ENCODE assay signal across 25 mouse cellular contexts in genomic region chr8:66690402-66690801, GRCm38 (mm10). TPM values are rescaled to one million over a fixed set of nuclear protein-coding genes. Genes with fewer than 3 reads are reported as not detected.
DNase-seq lines count a peak whose midpoint lies in the region; ATAC-seq lines count a peak whose summit lies in the region.
"Had no signal": no experiment of that assay in that cellular context is flagged by ENCODE, and none has a peak within 500 bp of the region (broad histone marks: within the 10 kb centered on the region; RNA-seq: fewer than 3 reads in every experiment).

No protein-coding gene starts in this region.

- no peak overlapping the region for H3K4me3 ChIP-seq in midbrain, embryonic 14.5 days (replicated peaks; ENCODE audit: low read depth, low read length)
- no peak overlapping the region for H3K4me3 ChIP-seq in midbrain, embryonic 16.5 days (ENCODE audit: low read depth, low read length)
- H3K4me3 ChIP-seq in neural tube, embryonic 12.5 days = no peak overlapping the region
- H3K4me3 ChIP-seq in neural tube, embryonic 14.5 days (ENCODE audit: low read depth, low read length) = no peak overlapping the region
- H3K4me3 ChIP-seq in forebrain, embryonic 11.5 days (ENCODE audit: low read depth, low read length) = no peak overlapping the region
- H3K4me3 ChIP-seq: embryonic facial prominence, embryonic 13.5 days; embryonic facial prominence, embryonic 15.5 days; erythroblast, embryonic 14.5 days; forebrain, embryonic 10.5 days; forebrain, embryonic 13.5 days; forebrain, embryonic 15.5 days had no signal

- H3K4me2 ChIP-seq in midbrain, embryonic 14.5 days (ENCODE audit: low read length) = no peak overlapping the region
- H3K4me2 ChIP-seq in midbrain, embryonic 16.5 days (ENCODE audit: low read length) = no peak overlapping the region
- H3K4me2 ChIP-seq in neural tube, embryonic 12.5 days (replicated peaks) = no peak overlapping the region
- H3K4me2 ChIP-seq in neural tube, embryonic 14.5 days (ENCODE audit: low read depth, low read length) = no peak overlapping the region
- no peak overlapping the region for H3K4me2 ChIP-seq in forebrain, embryonic 11.5 days (ENCODE audit: low read depth, low read length, severe bottlenecking)
- H3K4me2 ChIP-seq: embryonic facial prominence, embryonic 13.5 days; embryonic facial prominence, embryonic 15.5 days; forebrain, embryonic 13.5 days; forebrain, embryonic 15.5 days had no signal

- H3K9ac ChIP-seq in midbrain, embryonic 14.5 days (replicated peaks; ENCODE audit: low read length) = no peak overlapping the region
- H3K9ac ChIP-seq in midbrain, embryonic 16.5 days (ENCODE audit: low read depth, low read length) = no peak overlapping the region
- H3K9ac ChIP-seq in neural tube, embryonic 12.5 days = no peak overlapping the region
- H3K9ac ChIP-seq in neural tube, embryonic 14.5 days (replicated peaks; ENCODE audit: low read depth, low read length) = no peak overlapping the region
- H3K9ac ChIP-seq in forebrain, embryonic 11.5 days (ENCODE audit: low read length) = no peak overlapping the region
- H3K9ac ChIP-seq: embryonic facial prominence, embryonic 13.5 days; embryonic facial prominence, embryonic 15.5 days; forebrain, embryonic 13.5 days; forebrain, embryonic 15.5 days had no signal

- H3K36me3 ChIP-seq in midbrain, embryonic 14.5 days (ENCODE audit: control insufficient read depth, insufficient read depth, low read length) = no peaks in the 10 kb centered on the region
- no peaks in the 10 kb centered on the region for H3K36me3 ChIP-seq in midbrain, embryonic 16.5 days (ENCODE audit: control insufficient read depth, insufficient read depth, low read length)
- H3K36me3 ChIP-seq in neural tube, embryonic 12.5 days = no peaks in the 10 kb centered on the region
- no peaks in the 10 kb centered on the region for H3K36me3 ChIP-seq in neural tube, embryonic 14.5 days (ENCODE audit: control insufficient read depth, insufficient read depth, low read length)
- no peaks in the 10 kb centered on the region for H3K36me3 ChIP-seq in forebrain, embryonic 11.5 days (ENCODE audit: control insufficient read depth, insufficient read depth, low read length)
- H3K36me3 ChIP-seq: embryonic facial prominence, embryonic 13.5 days; embryonic facial prominence, embryonic 15.5 days; forebrain, embryonic 10.5 days; forebrain, embryonic 15.5 days had no signal

- H3K27ac ChIP-seq in midbrain, embryonic 14.5 days (replicated peaks; ENCODE audit: low read depth, low read length) = no peak overlapping the region
- H3K27ac ChIP-seq in midbrain, embryonic 16.5 days (ENCODE audit: low read length) = no peak overlapping the region
- no peak overlapping the region for H3K27ac ChIP-seq in neural tube, embryonic 12.5 days
- no peak overlapping the region for H3K27ac ChIP-seq in neural tube, embryonic 14.5 days (ENCODE audit: low read depth, low read length)
- no peak overlapping the region for H3K27ac ChIP-seq in forebrain, embryonic 11.5 days (ENCODE audit: low read depth, low read length)
- H3K27ac ChIP-seq: embryonic facial prominence, embryonic 13.5 days; embryonic facial prominence, embryonic 15.5 days; forebrain, embryonic 10.5 days; forebrain, embryonic 13.5 days; forebrain, embryonic 15.5 days had no signal

- DNase-seq in midbrain, embryonic 14.5 days = peak; percentile 7
- no peak for DNase-seq in neural tube, embryonic 10.5 days (ENCODE audit: extremely low spot score, low spot score)
- DNase-seq in kidney, adult 18-20 months = no peak
- DNase-seq in forebrain, embryonic 11.5 days (ENCODE audit: low spot score) = no peak
- DNase-seq: adrenal gland, adult 2 months; adrenal gland, postnatal 10 days; adrenal gland, postnatal 25 days; cerebellum, adult 11 months; cerebellum, adult 18-20 months; cerebellum, adult 8-10 months; cerebellum, adult 9-11 months; cerebellum, postnatal 14 days; cerebellum, postnatal 36 days; embryo, embryonic 11 days had no signal

- 0 out of 2 replicates have a peak, but pooled peaks cover 3% of the 10 kb centered on the region for H3K27me3 ChIP-seq in midbrain, embryonic 14.5 days (ENCODE audit: control insufficient read depth, insufficient read depth, low read length)
- no peaks in the 10 kb centered on the region; the same call in none of the 2 replicates for H3K27me3 ChIP-seq in midbrain, embryonic 16.5 days (ENCODE audit: control insufficient read depth, insufficient read depth, low read depth, low read length)
- peaks cover 10% of the 10 kb centered on the region for H3K27me3 ChIP-seq in neural tube, embryonic 12.5 days (replicated peaks)
- no peaks in the 10 kb centered on the region for H3K27me3 ChIP-seq in neural tube, embryonic 14.5 days (ENCODE audit: control insufficient read depth, insufficient read depth, low read length)
- peaks cover 2% of the 10 kb centered on the region; the same call in 1 of the 2 replicates for H3K27me3 ChIP-seq in forebrain, embryonic 11.5 days (ENCODE audit: control insufficient read depth, insufficient read depth, low read length)
- H3K27me3 ChIP-seq: forebrain, embryonic 15.5 days had no signal

- WGBS in midbrain, embryonic 14.5 days = 58% methylated on average over 5 of the region's 5 CpGs
- 60% methylated on average over 5 of the region's 5 CpGs for WGBS in midbrain, embryonic 16.5 days
- WGBS in neural tube, embryonic 12.5 days = 67% methylated on average over 5 of the region's 5 CpGs
- WGBS in neural tube, embryonic 14.5 days = 35% methylated on average over 5 of the region's 5 CpGs
- 85% methylated on average over 5 of the region's 5 CpGs for WGBS in forebrain, embryonic 11.5 days

- no peaks in the 10 kb centered on the region for H3K9me3 ChIP-seq in midbrain, embryonic 14.5 days (ENCODE audit: control insufficient read depth, low read length)
- H3K9me3 ChIP-seq in midbrain, embryonic 16.5 days (replicated peaks; ENCODE audit: control insufficient read depth, low read length, poor library complexity, severe bottlenecking) = no peaks in the 10 kb centered on the region
- H3K9me3 ChIP-seq in neural tube, embryonic 12.5 days = no peaks in the 10 kb centered on the region
- no peaks in the 10 kb centered on the region for H3K9me3 ChIP-seq in neural tube, embryonic 14.5 days (ENCODE audit: control insufficient read depth, low read length)
- H3K9me3 ChIP-seq in forebrain, embryonic 11.5 days (ENCODE audit: control insufficient read depth, low read length) = no peaks in the 10 kb centered on the region
- H3K9me3 ChIP-seq: embryonic facial prominence, embryonic 13.5 days; embryonic facial prominence, embryonic 15.5 days; forebrain, embryonic 10.5 days; forebrain, embryonic 13.5 days; forebrain, embryonic 15.5 days had no signal

- peaks cover 14% of the 10 kb centered on the region for H3K4me1 ChIP-seq in midbrain, embryonic 14.5 days (ENCODE audit: control insufficient read depth, insufficient read depth, low read length)
- H3K4me1 ChIP-seq in midbrain, embryonic 16.5 days (ENCODE audit: control insufficient read depth, insufficient read depth, low read length) = peaks cover 5% of the 10 kb centered on the region; the same call in 1 of the 2 replicates
- 0 out of 2 replicates have a peak, but pooled peaks cover 4% of the 10 kb centered on the region for H3K4me1 ChIP-seq in neural tube, embryonic 12.5 days
- H3K4me1 ChIP-seq in neural tube, embryonic 14.5 days (ENCODE audit: control insufficient read depth, insufficient read depth, low read length) = peaks cover 4% of the 10 kb centered on the region; the same call in 1 of the 2 replicates
- 0 out of 2 replicates have a peak, but pooled peaks cover 2% of the 10 kb centered on the region for H3K4me1 ChIP-seq in forebrain, embryonic 11.5 days (replicated peaks; ENCODE audit: control insufficient read depth, insufficient read depth, low read length)

- no peak for ATAC-seq in midbrain, embryonic 14.5 days (ENCODE audit: low FRiP score, low TSS enrichment)
- no peak for ATAC-seq in midbrain, embryonic 16.5 days
- ATAC-seq in neural tube, embryonic 12.5 days (ENCODE audit: low FRiP score, low read depth) = 0 out of 2 replicates have a peak, but pooled peaks have one; percentile 42
- ATAC-seq in neural tube, embryonic 14.5 days (ENCODE audit: low read depth) = peak; percentile 36; the same call in 1 of the 2 replicates
- no peak for ATAC-seq in forebrain, embryonic 11.5 days (replicated peaks; ENCODE audit: low FRiP score)
- ATAC-seq: forebrain, embryonic 13.5 days; forebrain, embryonic 15.5 days had no signal

RNA-seq across cellular contexts. Expression of gene Npy5r, which starts 2.5 kb away (rescaled TPM):
- 1.3 and 1.8 TPM in 2 replicates for polyA plus RNA-seq in midbrain, embryonic 14.5 days (2014; fragmentation: Nextera tagmentation; extraction: Ambion mirVana)
- polyA plus RNA-seq in midbrain, embryonic 16.5 days (2015; fragmentation: Nextera tagmentation; extraction: Ambion mirVana) = 1.4 and 2.1 TPM in 2 replicates
- polyA plus RNA-seq in neural tube, embryonic 12.5 days (2016; fragmentation: Nextera tagmentation; extraction: Ambion mirVana) = 0.52 and 0.57 TPM in 2 replicates
- 2.5 and 4.0 TPM in 2 replicates for polyA plus RNA-seq in neural tube, embryonic 14.5 days (2014; fragmentation: Nextera tagmentation; extraction: Ambion mirVana)
- 0.15 TPM in 1 of 2 replicates, not detected in the other for polyA plus RNA-seq in forebrain, embryonic 11.5 days (2014; fragmentation: Nextera tagmentation; extraction: Ambion mirVana)
- polyA plus RNA-seq: C2C12; embryonic facial prominence, embryonic 11.5 days; embryonic facial prominence, embryonic 13.5 days; embryonic facial prominence, embryonic 15.5 days; erythroblast, embryonic 14.5 days had no signal

RNA-seq across cellular contexts. Expression of gene Npy1r, which starts 6.6 kb away (rescaled TPM):
- polyA plus RNA-seq in midbrain, embryonic 14.5 days (2014; fragmentation: Nextera tagmentation; extraction: Ambion mirVana) = 2.0 and 4.5 TPM in 2 replicates
- polyA plus RNA-seq in midbrain, embryonic 16.5 days (2015; fragmentation: Nextera tagmentation; extraction: Ambion mirVana) = 4.4 and 6.6 TPM in 2 replicates
- 3.4 and 4.8 TPM in 2 replicates for polyA plus RNA-seq in neural tube, embryonic 12.5 days (2016; fragmentation: Nextera tagmentation; extraction: Ambion mirVana)
- 15.3 and 16.1 TPM in 2 replicates for polyA plus RNA-seq in neural tube, embryonic 14.5 days (2014; fragmentation: Nextera tagmentation; extraction: Ambion mirVana)
- polyA plus RNA-seq in forebrain, embryonic 11.5 days (2014; fragmentation: Nextera tagmentation; extraction: Ambion mirVana) = 0.73 and 1.0 TPM in 2 replicates
- polyA plus RNA-seq: C2C12; erythroblast, embryonic 14.5 days had no signal

Comparison
In these comparisons a context has a peak if more than half of its experiments do, and no peak if none do; other contexts are left out.
1. ATAC-seq: peak in neural tube, embryonic 12.5 days (single experiment) and neural tube, embryonic 14.5 days (single experiment); none in midbrain, embryonic 14.5 days (single experiment), midbrain, embryonic 16.5 days (single experiment) and forebrain, embryonic 11.5 days (single experiment).